Mouse (Mus musculus): ENCODE data around the gene Ubtd1.

- TF ChIP-seq CTCF (conservative IDR thresholded peaks at IDR 0.05; ENCODE audit: low read length), result no peak
- no peak for TF ChIP-seq NANOG (IDR thresholded peaks at IDR 0.05; ENCODE audit: borderline replicate concordance, low read length)
Observed at GRCm38 (mm10) chr19:41973891-41974794, 7.4 kb upstream of the Ubtd1 start.

Data from E14TG2a.4 (cell line).